In the genomic region with DNA sequence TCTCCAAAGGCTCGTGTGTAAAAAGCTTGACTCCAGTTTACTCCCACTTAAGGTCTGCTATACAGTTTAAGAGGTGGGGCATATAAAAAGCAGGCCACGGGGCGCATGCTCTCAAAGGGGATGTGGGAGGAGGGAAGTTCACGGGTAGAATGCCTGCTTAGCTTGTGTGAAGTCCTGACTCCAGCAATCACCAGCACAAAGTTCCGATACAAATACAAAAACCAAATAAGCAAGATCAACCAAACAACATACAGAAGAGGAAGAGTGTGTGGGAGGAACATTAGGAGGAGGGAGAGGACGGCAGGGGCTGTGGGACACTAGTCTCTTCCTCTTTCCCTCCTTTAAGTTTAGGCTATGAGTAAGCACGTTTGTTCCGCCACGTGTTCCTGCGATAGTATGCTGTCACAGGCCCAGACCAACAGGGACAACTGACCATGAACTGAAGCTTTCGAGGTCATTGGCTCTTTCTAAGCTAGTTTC, we compare ENCODE assay signal across 9 mouse cellular contexts. TPM values are rescaled to one million over a fixed set of nuclear protein-coding genes. Genes with fewer than 3 reads are reported as not detected.
A peak's percentile ranks its signal among the peaks of the same experiment; 100 is the strongest.
DNase-seq lines count a peak whose midpoint lies in the region; TF ChIP-seq lines count a peak whose summit lies in the region.
"Had no signal": no experiment of that assay in that cellular context is flagged by ENCODE, and none has a peak within 500 bp of the region (broad histone marks: within the 10 kb centered on the region; RNA-seq: fewer than 3 reads in every experiment).

No protein-coding gene starts in this region.

- TF ChIP-seq POLR2A in bone marrow macrophage, adult 2 months (IDR thresholded peaks at IDR 0.05; ENCODE audit: borderline replicate concordance, low read depth, low read length) = no peak

- no peak for TF ChIP-seq CTCF in bone marrow macrophage, adult 2 months (IDR thresholded peaks at IDR 0.05; ENCODE audit: low read depth, low read length)

- peak overlapping the region; percentile 20 for H3K4me3 ChIP-seq in bone marrow macrophage, adult 2 months (ENCODE audit: insufficient read depth, low read length)
- H3K4me3 ChIP-seq in macrophage (ENCODE audit: inconsistent target) = no peak overlapping the region
- H3K4me3 ChIP-seq: midbrain, embryonic 10.5 days had no signal

- DNase-seq in layer of hippocampus, adult 11-12 months (ENCODE audit: low spot score) = peak; percentile 8
- no peak for DNase-seq in layer of hippocampus, postnatal 14 days (ENCODE audit: low spot score in 2 of 2)
- DNase-seq in CD4-positive, CD25-positive, alpha-beta regulatory T cell, adult 2 months (ENCODE audit: low read depth, low spot score) = peak; percentile 67
- DNase-seq in cerebellum, adult 11 months = no peak
- no peak for DNase-seq in MN1 (ENCODE audit: low spot score)
- DNase-seq in natural killer cell, adult 2 months (ENCODE audit: low spot score in 2 of 2) = no peak

- H3K79me2 ChIP-seq in macrophage (ENCODE audit: inconsistent target) = no peaks in the 10 kb centered on the region

- no peaks in the 10 kb centered on the region for H3K36me3 ChIP-seq in macrophage (ENCODE audit: inconsistent target)
- H3K36me3 ChIP-seq: midbrain, embryonic 10.5 days had no signal

- H3K4me1 ChIP-seq in bone marrow macrophage, adult 2 months (ENCODE audit: control insufficient read depth, insufficient read depth, low read length) = peaks cover 8% of the 10 kb centered on the region
- H3K4me1 ChIP-seq: midbrain, embryonic 10.5 days had no signal

- peak overlapping the region; percentile 70 for H3K27ac ChIP-seq in bone marrow macrophage, adult 2 months (ENCODE audit: insufficient read depth, low read depth, low read length)
- peak overlapping the region; percentile 54 for H3K27ac ChIP-seq in macrophage
- H3K27ac ChIP-seq: midbrain, embryonic 10.5 days had no signal

- WGBS in macrophage (ENCODE audit: missing documents) = 15% methylated on average over 8 of the region's 11 CpGs

RNA-seq across cellular contexts. Expression of a gene that starts 12.9 kb away (rescaled TPM):
- 10 to 100 TPM; 59.2 to 88.4 TPM for total RNA-seq in layer of hippocampus, postnatal 14 days (2021)
- polyA plus RNA-seq in bone marrow macrophage, adult 2 months (2012; ENCODE audit: insufficient read depth, insufficient read length, missing spikeins) = 52.3 and 54.2 TPM in 2 replicates
- total RNA-seq in macrophage (2018; cell fraction: chromatin; rRNA removed) = 100 to 1,000 TPM in 6 of 26 experiments, 10 to 100 TPM in 20; 12.2 to 143 (median 69.2) TPM
- total RNA-seq in macrophage (2018; cell fraction: cytosol; rRNA removed) = 10 to 100 TPM; 36.7 to 73.7 (median 55.5) TPM
- 100 to 1,000 TPM in 6 of 26 experiments, 10 to 100 TPM in 20; 21.8 to 153 (median 64.5) TPM for total RNA-seq in macrophage (2018; cell fraction: nucleus; rRNA removed)
- 29.0 to 34.1 TPM (median 33.3 TPM) in 3 replicates for polyA plus RNA-seq in macrophage (2018)

RNA-seq across cellular contexts. Expression of a gene that starts 32.4 kb away (rescaled TPM):
- 10 to 100 TPM; 16.4 to 16.7 TPM for total RNA-seq in layer of hippocampus, postnatal 14 days (2021)
- polyA plus RNA-seq in bone marrow macrophage, adult 2 months (2012; ENCODE audit: insufficient read depth, insufficient read length, missing spikeins) = 13.0 and 15.8 TPM in 2 replicates
- 10 to 100 TPM in 24 of 26 experiments, 1 to 10 TPM in 2; 6.9 to 45.5 (median 28.1) TPM for total RNA-seq in macrophage (2018; cell fraction: chromatin; rRNA removed)
- 10 to 100 TPM in 25 of 26 experiments, 1 to 10 TPM in 1; 8.2 to 23.7 (median 16.0) TPM for total RNA-seq in macrophage (2018; cell fraction: cytosol; rRNA removed)
- total RNA-seq in macrophage (2018; cell fraction: nucleus; rRNA removed) = 10 to 100 TPM in 22 of 26 experiments, 1 to 10 TPM in 4; 7.2 to 42.6 (median 18.2) TPM
- polyA plus RNA-seq in macrophage (2018) = 13.0 to 20.4 TPM (median 15.7 TPM) in 3 replicates

Comparison
In these comparisons a context has a peak if more than half of its experiments do, and no peak if none do; other contexts are left out.
1. DNase-seq: peak in layer of hippocampus, adult 11-12 months (single experiment) and CD4-positive, CD25-positive, alpha-beta regulatory T cell, adult 2 months (single experiment); none in layer of hippocampus, postnatal 14 days (0 of 2), cerebellum, adult 11 months (single experiment), MN1 (single experiment) and natural killer cell, adult 2 months (0 of 2).